Mouse (Mus musculus): ENCODE results near the gene Kdf1. TPM values are rescaled to one million over a fixed set of nuclear protein-coding genes. Genes with fewer than 3 reads are reported as not detected.

Kdf1 gene
- total and polyA plus RNA-seq, 3 experiments = not detected

- Histone ChIP-seq H3K27ac (ENCODE audit: insufficient read depth, low read depth) (peak overlapping the region; percentile 56), H3K79me2 (replicated peaks; ENCODE audit: control insufficient read depth, extremely low read depth, insufficient read depth, poor library complexity, severe bottlenecking) (no peaks in the 10 kb centered on the region), H3K4me2 (ENCODE audit: insufficient read depth, low read depth, poor library complexity, severe bottlenecking) (peak overlapping the region; percentile 93), H3K9ac (ENCODE audit: insufficient read depth, low read depth) (peak overlapping the region; percentile 81), H3K9me3 (replicated peaks; ENCODE audit: low read length) (peaks cover 4% of the 10 kb centered on the region), H3K4me3 (replicated peaks in 1 of 3; ENCODE audit: low read depth in 2 of 3, low read length in 2 of 3, poor library complexity in 1 of 3) (peak overlapping the region in 2 of 3 experiments; percentile 6 to 38), H3K4me1 (ENCODE audit: control insufficient read depth in 1 of 2, insufficient read depth in 2 of 2) (peaks cover 0 to 11% of the 10 kb centered on the region in 2 experiments; a peak in 2 of 4 replicates), H3K36me3 (replicated peaks in 1 of 2; ENCODE audit: control insufficient read depth in 1 of 2, insufficient read depth in 1 of 2, low read length in 1 of 2) (peaks cover 0 to 6% of the 10 kb centered on the region in 2 experiments), H3K27me3 (replicated peaks) (no peaks in the 10 kb centered on the region)
- peak; percentile 52 for DNase-seq (ENCODE audit: extremely low read depth)
- dilution Hi-C loops (cut with MboI; ENCODE audit: extremely low pct_ligation_motif_present, extremely low pct_unique_long_range_greater_than_20kb, low sequenced_read_pairs) = no loop called here
- in situ Hi-C loops (cut with MboI; ENCODE audit: low pct_ligation_motif_present, low pct_unique_long_range_greater_than_20kb, low sequenced_read_pairs) = no loop called here
- TF ChIP-seq SMC3 (IDR thresholded peaks at IDR 0.05; ENCODE audit: low read depth, low read length) = no peak
- no peak for TF ChIP-seq CHD1 (IDR thresholded peaks at IDR 0.05; ENCODE audit: low read depth, low read length)
- no peak for TF ChIP-seq BHLHE40 (IDR thresholded peaks at IDR 0.05; ENCODE audit: low read depth, low read length)
- no peak for TF ChIP-seq NELFE (IDR thresholded peaks at IDR 0.05; ENCODE audit: low read depth, low read length)
- TF ChIP-seq CTCF (conservative IDR thresholded peaks at IDR 0.05 in 1 of 2, IDR thresholded peaks at IDR 0.05 in 1 of 2; ENCODE audit: low read depth in 2 of 2, low read length in 2 of 2) = no peak
These were observed 50.7 kb downstream of the Kdf1 start for GRCm38 (mm10) chr4:133569291-133570065.

GRCm38 (mm10) chr4:133570066-133570466, 51.3 kb downstream of the Kdf1 start:
- dilution Hi-C loops (cut with MboI; ENCODE audit: extremely low pct_ligation_motif_present, extremely low pct_unique_long_range_greater_than_20kb, low sequenced_read_pairs) (no loop called here), in situ Hi-C loops (cut with MboI; ENCODE audit: low pct_ligation_motif_present, low pct_unique_long_range_greater_than_20kb, low sequenced_read_pairs) (no loop called here)
- peaks cover 2% of the 10 kb centered on the region for H3K9me3 ChIP-seq (replicated peaks; ENCODE audit: low read length)
- H3K36me3 ChIP-seq (replicated peaks in 1 of 2; ENCODE audit: control insufficient read depth in 1 of 2, insufficient read depth in 1 of 2, low read length in 1 of 2) = peaks cover 0 to 6% of the 10 kb centered on the region in 2 experiments
- peak overlapping the region in 2 of 3 experiments; percentile 6 to 38 for H3K4me3 ChIP-seq (replicated peaks in 1 of 3; ENCODE audit: low read depth in 2 of 3, low read length in 2 of 3, poor library complexity in 1 of 3)
- peak overlapping the region; percentile 93 for H3K4me2 ChIP-seq (ENCODE audit: insufficient read depth, low read depth, poor library complexity, severe bottlenecking)
- 0 out of 2 replicates have a peak, but pooled peaks cover 3% of the 10 kb centered on the region for H3K79me2 ChIP-seq (replicated peaks; ENCODE audit: control insufficient read depth, extremely low read depth, insufficient read depth, poor library complexity, severe bottlenecking)
- peaks cover 0 to 11% of the 10 kb centered on the region in 2 experiments; a peak in 2 of 4 replicates for H3K4me1 ChIP-seq (ENCODE audit: control insufficient read depth in 1 of 2, insufficient read depth in 2 of 2)
- peak overlapping the region; percentile 56 for H3K27ac ChIP-seq (ENCODE audit: insufficient read depth, low read depth)
- H3K9ac ChIP-seq (ENCODE audit: insufficient read depth, low read depth) = peak overlapping the region; percentile 81
- peak; percentile 73 for DNase-seq (ENCODE audit: extremely low read depth)
- no peaks in the 10 kb centered on the region for H3K27me3 ChIP-seq (replicated peaks)
- no peak for TF ChIP-seq UBTF (IDR thresholded peaks at IDR 0.05; ENCODE audit: low read depth, low read length)
- no peak for TF ChIP-seq POLR2AphosphoS2 (IDR thresholded peaks at IDR 0.05; ENCODE audit: low read depth, low read length)
- peak; percentile 43; the same call in 1 of the 2 replicates for TF ChIP-seq ELF1 (IDR thresholded peaks at IDR 0.05; ENCODE audit: low read depth, low read length)
- 0 out of 2 replicates have a peak, but pooled peaks have one; percentile 52 for TF ChIP-seq MAX (IDR thresholded peaks at IDR 0.05; ENCODE audit: low read length)
- peak; percentile 65 for TF ChIP-seq POLR2A (IDR thresholded peaks at IDR 0.05; ENCODE audit: low read depth, low read length)
- no peak for TF ChIP-seq CHD2 (IDR thresholded peaks at IDR 0.05; ENCODE audit: low read length)
- TF ChIP-seq ZMIZ1 (IDR thresholded peaks at IDR 0.05; ENCODE audit: low read depth, low read length) = peak; percentile 40; the same call in 1 of the 2 replicates
- TF ChIP-seq SIN3A (IDR thresholded peaks at IDR 0.05; ENCODE audit: low read length) = 0 out of 2 replicates have a peak, but pooled peaks have one; percentile 30
- TF ChIP-seq NELFE (IDR thresholded peaks at IDR 0.05; ENCODE audit: low read depth, low read length) = peak; percentile 60
- 0 out of 2 replicates have a peak, but pooled peaks have one; percentile 7 for TF ChIP-seq EP300 (IDR thresholded peaks at IDR 0.05; ENCODE audit: low read length)
- no peak for TF ChIP-seq MEF2A (IDR thresholded peaks at IDR 0.05; ENCODE audit: borderline replicate concordance, low read depth, low read length)
- 0 out of 2 replicates have a peak, but pooled peaks have one; percentile 9 for TF ChIP-seq BHLHE40 (IDR thresholded peaks at IDR 0.05; ENCODE audit: low read depth, low read length)
- TF ChIP-seq IRF4 (IDR thresholded peaks at IDR 0.05; ENCODE audit: low read depth, low read length) = peak; percentile 40; the same call in 1 of the 2 replicates
- TF ChIP-seq TBP (conservative IDR thresholded peaks at IDR 0.05; ENCODE audit: low read depth, low read length) = 0 out of 2 replicates have a peak, but pooled peaks have one; percentile 16
- no peak for TF ChIP-seq ZKSCAN1 (IDR thresholded peaks at IDR 0.05; ENCODE audit: borderline replicate concordance, low read depth, low read length)
- peak; percentile 32; the same call in 1 of the 2 replicates for TF ChIP-seq HCFC1 (IDR thresholded peaks at IDR 0.05; ENCODE audit: low read depth, low read length)
- TF ChIP-seq ZC3H11A (IDR thresholded peaks at IDR 0.05; ENCODE audit: low read depth, low read length) = no peak
- TF ChIP-seq MAZ (IDR thresholded peaks at IDR 0.05; ENCODE audit: low read depth, low read length) = 0 out of 2 replicates have a peak, but pooled peaks have one; percentile 5

Measured in CH12.LX (cell line).